Comparison of ENCODE assay signal across 8 mouse cellular contexts in genomic region chr7:27837896-27838295, GRCm38 (mm10). TPM values are rescaled to one million over a fixed set of nuclear protein-coding genes. Genes with fewer than 3 reads are reported as not detected.
DNase-seq lines count a peak whose midpoint lies in the region; ATAC-seq and TF ChIP-seq lines count a peak whose summit lies in the region.

No protein-coding gene starts in this region.

- H3K4me2 ChIP-seq in intestine, postnatal 0 days (replicated peaks; ENCODE audit: low read depth), result peak overlapping the region; percentile 77
- H3K4me2 ChIP-seq in neural tube, embryonic 13.5 days, result peak overlapping the region; percentile 61

- 16% methylated on average over 6 of the region's 6 CpGs for WGBS in cerebellum, adult 2 months
- WGBS in intestine, postnatal 0 days, result 17% methylated on average over 6 of the region's 6 CpGs
- 23% methylated on average over 6 of the region's 6 CpGs for WGBS in neural tube, embryonic 13.5 days

- no peak overlapping the region; the same call in 1 of the 2 replicates for H3K27ac ChIP-seq in cerebellum, adult 2 months (ENCODE audit: insufficient read depth, low read length)
- peak overlapping the region; percentile 73 for H3K27ac ChIP-seq in intestine, postnatal 0 days (ENCODE audit: low read depth, low read length)
- H3K27ac ChIP-seq in neural tube, embryonic 13.5 days (replicated peaks), result peak overlapping the region; percentile 75

- H3K9me3 ChIP-seq in intestine, postnatal 0 days (ENCODE audit: control insufficient read depth), result no peaks in the 10 kb centered on the region
- H3K9me3 ChIP-seq in neural tube, embryonic 13.5 days, result no peaks in the 10 kb centered on the region

- TF ChIP-seq CTCF in cerebellum, adult 2 months (IDR thresholded peaks at IDR 0.05; ENCODE audit: borderline replicate concordance, insufficient read depth, low read depth, low read length), result no peak
- no peak for TF ChIP-seq CTCF in intestine, postnatal 0 days (IDR thresholded peaks at IDR 0.05; ENCODE audit: low read depth)

- no peak for TF ChIP-seq POLR2A in cerebellum, adult 2 months (IDR thresholded peaks at IDR 0.05; ENCODE audit: borderline replicate concordance, insufficient read depth, low read length)

- no peak for ATAC-seq in intestine, postnatal 0 days
- peak; percentile 64; the same call in 1 of the 2 replicates for ATAC-seq in neural tube, embryonic 13.5 days (ENCODE audit: low read depth)

- H3K36me3 ChIP-seq in intestine, postnatal 0 days (ENCODE audit: control insufficient read depth, insufficient read depth), result no peaks in the 10 kb centered on the region
- no peaks in the 10 kb centered on the region for H3K36me3 ChIP-seq in neural tube, embryonic 13.5 days

- no peaks in the 10 kb centered on the region for H3K4me1 ChIP-seq in cerebellum, adult 2 months (ENCODE audit: control insufficient read depth, insufficient read depth, low read length)
- H3K4me1 ChIP-seq in intestine, postnatal 0 days (replicated peaks; ENCODE audit: control insufficient read depth, insufficient read depth, low read length), result no peaks in the 10 kb centered on the region
- peaks cover 14% of the 10 kb centered on the region for H3K4me1 ChIP-seq in neural tube, embryonic 13.5 days (replicated peaks)

- peak overlapping the region; percentile 81 for H3K4me3 ChIP-seq in cerebellum, adult 2 months (replicated peaks; ENCODE audit: insufficient read depth, low read depth, low read length)
- H3K4me3 ChIP-seq in intestine, postnatal 0 days (ENCODE audit: low read depth, low read length), result peak overlapping the region; percentile 56
- peak overlapping the region; percentile 49 for H3K4me3 ChIP-seq in neural tube, embryonic 13.5 days

- no peaks in the 10 kb centered on the region for H3K27me3 ChIP-seq in cerebellum, adult 2 months (ENCODE audit: control insufficient read depth, insufficient read depth, low read length)
- H3K27me3 ChIP-seq in intestine, postnatal 0 days (replicated peaks; ENCODE audit: control insufficient read depth, insufficient read depth, low read length), result 0 out of 2 replicates have a peak, but pooled peaks cover 2% of the 10 kb centered on the region
- H3K27me3 ChIP-seq in neural tube, embryonic 13.5 days, result no peaks in the 10 kb centered on the region

- peak overlapping the region; percentile 67 for H3K9ac ChIP-seq in intestine, postnatal 0 days (ENCODE audit: low read depth, low read length)
- H3K9ac ChIP-seq in neural tube, embryonic 13.5 days, result peak overlapping the region; percentile 76

- DNase-seq in cerebellum, adult 2 months, result no peak
- no peak for DNase-seq in cerebellum, adult 11 months
- peak; percentile 5 for DNase-seq in right cerebral cortex, postnatal 4 days
- no peak for DNase-seq in right cerebral cortex, postnatal 10 days (ENCODE audit: low spot score in 2 of 2)
- no peak for DNase-seq in frontal cortex, postnatal 10 days (ENCODE audit: low spot score in 2 of 2)
- DNase-seq in thymus, postnatal 10 days (ENCODE audit: low spot score in 2 of 2), result no peak

RNA-seq across cellular contexts. Expression of gene Zfp59, which starts 0.5 kb away (rescaled TPM):
- polyA plus RNA-seq in cerebellum, adult 2 months (2012; rRNA removed), result 4.0 and 4.4 TPM in 2 replicates
- polyA plus RNA-seq in intestine, postnatal 0 days (2015; fragmentation: Nextera tagmentation; extraction: Ambion mirVana), result 2.2 and 2.5 TPM in 2 replicates
- 10.5 TPM in 2 replicates for polyA plus RNA-seq in neural tube, embryonic 13.5 days (2015; fragmentation: Nextera tagmentation; extraction: Ambion mirVana)

RNA-seq across cellular contexts. Expression of gene Zfp607a, which starts 19.4 kb away (rescaled TPM):
- polyA plus RNA-seq in cerebellum, adult 2 months (2012; rRNA removed), result 0.62 and 0.70 TPM in 2 replicates
- polyA plus RNA-seq in intestine, postnatal 0 days (2015; fragmentation: Nextera tagmentation; extraction: Ambion mirVana), result 1.2 and 1.3 TPM in 2 replicates
- polyA plus RNA-seq in neural tube, embryonic 13.5 days (2015; fragmentation: Nextera tagmentation; extraction: Ambion mirVana), result 1.4 and 1.5 TPM in 2 replicates

RNA-seq across cellular contexts. Expression of gene Zfp626, which starts 30.9 kb away (rescaled TPM):
- 3.7 and 3.9 TPM in 2 replicates for polyA plus RNA-seq in cerebellum, adult 2 months (2012; rRNA removed)
- polyA plus RNA-seq in intestine, postnatal 0 days (2015; fragmentation: Nextera tagmentation; extraction: Ambion mirVana), result 1.5 and 1.6 TPM in 2 replicates
- 2.3 and 2.9 TPM in 2 replicates for polyA plus RNA-seq in neural tube, embryonic 13.5 days (2015; fragmentation: Nextera tagmentation; extraction: Ambion mirVana)
